Mouse (Mus musculus): ENCODE data around the gene Mycbp2. TPM values are rescaled to one million over a fixed set of nuclear protein-coding genes. Genes with fewer than 3 reads are reported as not detected.

Gene Mycbp2
- polyA plus RNA-seq, 1 experiment from 2014 or later: 58.1 TPM

DNA sequence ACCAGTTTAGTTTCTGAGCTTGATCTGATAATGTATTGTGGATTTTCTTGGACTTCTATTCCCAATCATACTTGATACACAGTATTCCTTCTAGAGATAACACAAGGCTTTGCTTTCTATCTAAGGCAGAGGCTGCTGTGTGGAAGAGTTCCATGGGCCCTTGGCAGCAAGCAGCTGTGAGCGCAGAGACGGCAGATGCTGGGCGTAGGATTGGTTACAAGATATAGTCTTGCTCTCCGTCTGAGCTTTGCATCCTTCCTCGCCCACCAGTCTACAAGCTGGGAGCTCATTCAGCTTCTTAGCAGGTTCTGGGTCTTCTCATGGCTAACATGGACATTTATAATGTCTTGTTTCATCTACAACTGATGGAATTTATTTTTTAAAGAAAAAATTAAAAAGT lies 196.5 kb downstream of the Mycbp2 start:
- Histone ChIP-seq H3K4me3 (ENCODE audit: low read depth, low read length) (no peak overlapping the region), H3K36me3 (ENCODE audit: control insufficient read depth, insufficient read depth, low read length) (peaks cover 25% of the 10 kb centered on the region)

GRCm38 (mm10) chr14:103131991-103132390 lies 214.6 kb downstream of the Mycbp2 start:
- no peak overlapping the region for H3K4me3 ChIP-seq (ENCODE audit: low read depth, low read length)
- WGBS: 79% methylated on average over 2 of the region's 2 CpGs
- H3K4me2 ChIP-seq (ENCODE audit: low read length): no peak overlapping the region
- H3K27me3 ChIP-seq (ENCODE audit: control insufficient read depth, insufficient read depth, low read depth, low read length): no peaks in the 10 kb centered on the region
- no peak overlapping the region for H3K9ac ChIP-seq (ENCODE audit: low read depth, low read length)
- ATAC-seq: no peak
- H3K36me3 ChIP-seq (ENCODE audit: control insufficient read depth, insufficient read depth, low read length): peaks cover 47% of the 10 kb centered on the region
- H3K4me1 ChIP-seq (ENCODE audit: control insufficient read depth, insufficient read depth, low read length): no peaks in the 10 kb centered on the region
- no peak overlapping the region for H3K27ac ChIP-seq (ENCODE audit: low read length)
- no peaks in the 10 kb centered on the region for H3K9me3 ChIP-seq (replicated peaks; ENCODE audit: control insufficient read depth, low read length, poor library complexity, severe bottlenecking)

More for the DNA sequence above, 196.5 kb downstream of the Mycbp2 start:
- Histone ChIP-seq H3K9ac (ENCODE audit: low read depth, low read length) (no peak overlapping the region), H3K4me2 (ENCODE audit: low read length) (no peak overlapping the region), H3K9me3 (replicated peaks; ENCODE audit: control insufficient read depth, low read length, poor library complexity, severe bottlenecking) (no peaks in the 10 kb centered on the region), H3K27ac (ENCODE audit: low read length) (no peak overlapping the region), H3K27me3 (ENCODE audit: control insufficient read depth, insufficient read depth, low read depth, low read length) (no peaks in the 10 kb centered on the region), H3K4me1 (ENCODE audit: control insufficient read depth, insufficient read depth, low read length) (no peaks in the 10 kb centered on the region)
- no peak for ATAC-seq
- WGBS: 95% methylated on average over 5 of the region's 5 CpGs

DNA sequence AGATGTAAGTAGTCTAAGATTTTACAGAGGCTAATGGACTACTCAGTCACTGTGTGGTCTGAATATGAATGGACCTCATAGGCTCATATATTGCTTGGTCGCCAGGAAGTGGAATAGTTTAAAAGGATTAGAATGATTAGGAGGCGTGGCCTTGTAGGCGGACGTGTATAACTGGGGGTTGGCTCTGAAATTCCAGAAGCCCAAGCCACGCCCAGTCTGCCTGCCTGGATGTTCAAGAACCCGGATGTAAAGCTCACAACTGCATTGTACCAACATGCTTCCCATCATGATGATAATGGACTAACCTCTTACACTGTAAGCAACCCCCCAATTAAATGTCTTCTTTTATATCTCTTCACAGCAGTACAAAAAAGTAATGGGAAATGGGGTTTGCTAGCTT lies 220.9 kb downstream of the Mycbp2 start:
- no peak for ATAC-seq
- peaks cover 52% of the 10 kb centered on the region for H3K36me3 ChIP-seq (ENCODE audit: control insufficient read depth, insufficient read depth, low read length)
- H3K27ac ChIP-seq (ENCODE audit: low read length): no peak overlapping the region
- H3K4me1 ChIP-seq (ENCODE audit: control insufficient read depth, insufficient read depth, low read length): no peaks in the 10 kb centered on the region
- H3K4me3 ChIP-seq (ENCODE audit: low read depth, low read length): no peak overlapping the region
- no peaks in the 10 kb centered on the region for H3K27me3 ChIP-seq (ENCODE audit: control insufficient read depth, insufficient read depth, low read depth, low read length)
- H3K9me3 ChIP-seq (replicated peaks; ENCODE audit: control insufficient read depth, low read length, poor library complexity, severe bottlenecking): no peaks in the 10 kb centered on the region
- H3K4me2 ChIP-seq (ENCODE audit: low read length): no peak overlapping the region
- WGBS: 83% methylated on average over 6 of the region's 6 CpGs
- H3K9ac ChIP-seq (ENCODE audit: low read depth, low read length): no peak overlapping the region

GRCm38 (mm10) chr14:103114994-103115670 lies 231.5 kb downstream of the Mycbp2 start:
- H3K9me3 ChIP-seq (replicated peaks; ENCODE audit: control insufficient read depth, low read length, poor library complexity, severe bottlenecking): no peaks in the 10 kb centered on the region
- no peak for ATAC-seq
- no peak overlapping the region for H3K4me3 ChIP-seq (ENCODE audit: low read depth, low read length)
- H3K27ac ChIP-seq (ENCODE audit: low read length): no peak overlapping the region
- no peak overlapping the region for H3K9ac ChIP-seq (ENCODE audit: low read depth, low read length)
- no peak overlapping the region for H3K4me2 ChIP-seq (ENCODE audit: low read length)
- no peaks in the 10 kb centered on the region for H3K27me3 ChIP-seq (ENCODE audit: control insufficient read depth, insufficient read depth, low read depth, low read length)
- WGBS: 95% methylated on average over 3 of the region's 3 CpGs
- no peaks in the 10 kb centered on the region for H3K4me1 ChIP-seq (ENCODE audit: control insufficient read depth, insufficient read depth, low read length)
- peaks cover 49% of the 10 kb centered on the region for H3K36me3 ChIP-seq (ENCODE audit: control insufficient read depth, insufficient read depth, low read length)

GRCm38 (mm10) chr14:103112606-103113363 lies 233.8 kb downstream of the Mycbp2 start:
- no peak for ATAC-seq
- WGBS: 91% methylated on average over 3 of the region's 3 CpGs
- Histone ChIP-seq H3K27me3 (ENCODE audit: control insufficient read depth, insufficient read depth, low read depth, low read length) (no peaks in the 10 kb centered on the region), H3K9ac (ENCODE audit: low read depth, low read length) (no peak overlapping the region), H3K4me3 (ENCODE audit: low read depth, low read length) (no peak overlapping the region), H3K4me2 (ENCODE audit: low read length) (no peak overlapping the region), H3K4me1 (ENCODE audit: control insufficient read depth, insufficient read depth, low read length) (no peaks in the 10 kb centered on the region), H3K9me3 (replicated peaks; ENCODE audit: control insufficient read depth, low read length, poor library complexity, severe bottlenecking) (no peaks in the 10 kb centered on the region), H3K36me3 (ENCODE audit: control insufficient read depth, insufficient read depth, low read length) (peaks cover 33% of the 10 kb centered on the region), H3K27ac (ENCODE audit: low read length) (no peak overlapping the region)

DNA sequence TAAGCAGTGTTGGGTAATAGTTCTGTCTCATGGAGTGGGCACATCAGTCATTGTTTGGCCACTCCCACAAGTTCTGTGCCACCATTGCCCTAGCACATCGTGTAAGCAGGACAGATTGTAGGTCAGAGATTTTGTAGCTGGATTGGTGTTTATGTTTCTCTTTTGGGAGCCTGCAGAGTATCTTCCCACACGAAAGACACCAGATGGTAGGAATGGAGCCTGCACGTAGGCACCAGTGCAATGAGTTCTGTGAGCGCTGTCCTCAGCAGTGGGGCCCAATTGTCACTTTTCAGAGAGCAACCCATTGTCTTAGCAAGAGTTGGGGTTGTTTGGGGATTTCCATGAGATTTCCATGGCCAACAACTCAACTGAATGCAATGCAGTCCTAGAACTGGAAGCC lies 236.6 kb downstream of the Mycbp2 start:
- H3K27me3 ChIP-seq (ENCODE audit: control insufficient read depth, insufficient read depth, low read depth, low read length): no peaks in the 10 kb centered on the region
- no peak overlapping the region for H3K27ac ChIP-seq (ENCODE audit: low read length)
- H3K4me3 ChIP-seq (ENCODE audit: low read depth, low read length): no peak overlapping the region
- 91% methylated on average over 4 of the region's 4 CpGs for WGBS
- no peaks in the 10 kb centered on the region for H3K4me1 ChIP-seq (ENCODE audit: control insufficient read depth, insufficient read depth, low read length)
- H3K4me2 ChIP-seq (ENCODE audit: low read length): no peak overlapping the region
- H3K9ac ChIP-seq (ENCODE audit: low read depth, low read length): no peak overlapping the region
- H3K36me3 ChIP-seq (ENCODE audit: control insufficient read depth, insufficient read depth, low read length): peaks cover 16% of the 10 kb centered on the region
- H3K9me3 ChIP-seq (replicated peaks; ENCODE audit: control insufficient read depth, low read length, poor library complexity, severe bottlenecking): no peaks in the 10 kb centered on the region
- ATAC-seq: no peak

DNA sequence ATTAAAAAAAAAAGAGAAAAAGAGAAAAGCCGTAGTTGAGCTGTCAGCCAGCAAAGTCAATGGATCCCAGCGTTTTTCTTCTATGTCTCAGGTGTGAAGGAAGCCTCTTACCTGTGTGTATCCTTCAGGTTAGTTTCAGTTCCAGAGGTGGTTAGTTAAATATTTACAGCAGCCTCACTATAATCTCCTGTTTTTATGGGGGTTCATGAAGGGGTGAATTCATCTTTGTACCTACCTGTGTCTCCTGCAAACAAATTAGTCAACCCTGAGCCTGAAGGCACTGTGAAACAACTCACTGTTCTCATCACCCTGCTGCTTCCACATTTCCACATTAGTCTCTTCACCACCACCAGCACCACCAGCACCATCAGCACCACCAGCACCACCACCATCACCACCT lies 240.3 kb downstream of the Mycbp2 start:
- Histone ChIP-seq H3K36me3 (ENCODE audit: control insufficient read depth, insufficient read depth, low read length) (0 out of 2 replicates have a peak, but pooled peaks cover 2% of the 10 kb centered on the region), H3K27me3 (ENCODE audit: control insufficient read depth, insufficient read depth, low read depth, low read length) (no peaks in the 10 kb centered on the region), H3K4me2 (ENCODE audit: low read length) (no peak overlapping the region), H3K4me3 (ENCODE audit: low read depth, low read length) (no peak overlapping the region), H3K9me3 (replicated peaks; ENCODE audit: control insufficient read depth, low read length, poor library complexity, severe bottlenecking) (no peaks in the 10 kb centered on the region), H3K9ac (ENCODE audit: low read depth, low read length) (no peak overlapping the region), H3K27ac (ENCODE audit: low read length) (no peak overlapping the region), H3K4me1 (ENCODE audit: control insufficient read depth, insufficient read depth, low read length) (no peaks in the 10 kb centered on the region)
- 95% methylated on average over 2 of the region's 2 CpGs for WGBS
- no peak for ATAC-seq

DNA sequence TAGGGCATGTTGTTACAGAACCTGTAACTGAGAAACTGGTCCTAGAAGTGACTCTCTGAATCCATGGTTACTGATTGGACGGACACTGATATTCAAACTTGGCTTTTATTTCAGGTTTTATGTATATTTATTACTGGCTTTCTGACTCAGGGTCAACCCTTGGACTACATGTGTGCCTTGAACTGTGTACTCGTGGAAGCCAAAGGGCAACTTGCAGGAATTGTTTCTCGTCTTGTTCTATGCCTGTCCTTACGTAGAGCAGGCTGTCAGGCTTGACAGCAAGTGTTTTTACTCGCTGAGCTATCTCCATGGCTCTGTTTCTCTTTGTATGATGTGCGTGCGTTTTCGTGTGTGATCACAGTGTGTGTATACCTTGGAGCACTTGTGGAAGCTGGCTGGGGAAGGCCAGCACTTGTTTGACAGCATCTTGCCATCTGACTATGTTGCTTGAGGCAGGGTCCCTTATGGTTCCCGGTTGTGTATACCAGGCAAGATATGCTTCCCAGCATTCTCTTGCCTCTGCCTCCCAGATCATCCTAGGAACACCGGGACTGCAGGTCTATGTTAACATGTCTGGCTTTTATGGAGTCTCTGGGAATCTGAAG lies 243.8 kb downstream of the Mycbp2 start:
- Histone ChIP-seq H3K9me3 (replicated peaks; ENCODE audit: control insufficient read depth, low read length, poor library complexity, severe bottlenecking) (no peaks in the 10 kb centered on the region), H3K27me3 (ENCODE audit: control insufficient read depth, insufficient read depth, low read depth, low read length) (no peaks in the 10 kb centered on the region), H3K4me3 (ENCODE audit: low read depth, low read length) (no peak overlapping the region), H3K9ac (ENCODE audit: low read depth, low read length) (no peak overlapping the region), H3K36me3 (ENCODE audit: control insufficient read depth, insufficient read depth, low read length) (no peaks in the 10 kb centered on the region), H3K27ac (ENCODE audit: low read length) (no peak overlapping the region), H3K4me2 (ENCODE audit: low read length) (no peak overlapping the region), H3K4me1 (ENCODE audit: control insufficient read depth, insufficient read depth, low read length) (peaks cover 3% of the 10 kb centered on the region; the same call in 1 of the 2 replicates)
- WGBS: 83% methylated on average over 10 of the region's 10 CpGs
- ATAC-seq: no peak

DNA sequence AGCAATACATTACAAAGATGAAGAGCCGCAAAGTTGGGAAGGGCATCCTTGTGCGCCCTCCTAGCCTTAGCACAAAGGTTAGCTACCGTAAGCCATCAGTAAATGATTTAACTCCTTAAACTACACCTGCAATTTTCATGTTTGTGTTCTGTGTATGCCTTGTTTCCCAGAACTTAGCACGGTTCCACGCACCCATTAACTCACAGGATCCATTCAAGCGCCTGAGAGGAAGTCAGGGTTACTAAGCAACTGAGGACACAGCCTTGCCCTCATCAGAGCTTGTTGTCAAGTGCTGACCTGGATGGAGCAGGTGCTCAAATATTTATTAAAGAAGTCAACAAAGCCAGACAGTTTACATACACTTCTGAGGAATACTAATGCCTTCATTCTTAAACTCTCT lies 244.4 kb downstream of the Mycbp2 start:
- 59% methylated on average over 6 of the region's 6 CpGs for WGBS
- no peaks in the 10 kb centered on the region for H3K36me3 ChIP-seq (ENCODE audit: control insufficient read depth, insufficient read depth, low read length)

More for the DNA sequence above, 244.4 kb downstream of the Mycbp2 start:
- Histone ChIP-seq H3K4me2 (ENCODE audit: low read length) (no peak overlapping the region), H3K4me1 (ENCODE audit: control insufficient read depth, insufficient read depth, low read length) (peaks cover 7% of the 10 kb centered on the region), H3K27me3 (ENCODE audit: control insufficient read depth, insufficient read depth, low read depth, low read length) (no peaks in the 10 kb centered on the region), H3K27ac (ENCODE audit: low read length) (no peak overlapping the region), H3K4me3 (ENCODE audit: low read depth, low read length) (no peak overlapping the region), H3K9me3 (replicated peaks; ENCODE audit: control insufficient read depth, low read length, poor library complexity, severe bottlenecking) (no peaks in the 10 kb centered on the region), H3K9ac (ENCODE audit: low read depth, low read length) (no peak overlapping the region)
- ATAC-seq: no peak

Data from midbrain, embryonic 16.5 days (tissue).